Mouse (Mus musculus) layer of hippocampus, adult 9-10 months (tissue): Measurements from ENCODE around the gene Hcst.

Experiments used
- DNase-seq: peaks from one replicate; pipeline ENCODE4 v3.0.0; 2022; ENCODE audit warnings: low spot score

Gene Hcst

DNA sequence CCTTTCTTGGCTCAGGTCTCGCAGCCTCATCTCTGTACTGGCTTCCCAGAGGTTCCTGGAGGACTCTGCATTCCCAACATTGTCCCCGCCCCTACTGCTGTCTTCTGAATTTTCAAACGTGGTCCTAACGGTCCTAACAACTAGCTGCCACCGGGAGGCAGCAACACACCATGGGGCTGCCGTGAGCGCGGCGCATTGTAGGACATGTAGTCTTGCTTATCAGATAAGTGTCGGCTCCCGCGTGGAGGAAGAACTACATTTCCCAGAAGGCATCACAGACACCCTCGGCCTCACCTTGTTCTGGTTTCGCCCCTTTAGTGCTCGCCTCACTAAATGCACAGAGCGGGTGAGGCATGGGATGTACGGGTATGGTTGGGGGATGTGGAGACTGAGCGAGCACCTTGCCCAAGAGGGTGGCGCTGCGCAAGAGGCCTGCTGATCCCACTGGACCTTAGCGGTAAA, 46.1 kb downstream of the Hcst start:
- DNase-seq, result peak; percentile 97
